Mouse (Mus musculus) limb, embryonic 13.5 days (tissue): ENCODE measurements around the gene Faim2. TPM values are rescaled to one million over a fixed set of nuclear protein-coding genes. Genes with fewer than 3 reads are reported as not detected.

Experiments used
- ATAC-seq: fragments of 200-750 bp; cut with Nextera tagmentation; 2 replicates; pipeline ENCODE4 v1.8.0; 2017; ENCODE audit warnings: low read depth, moderate number of reproducible peaks, moderate TSS enrichment; ENCODE audit not compliant: low FRiP score
- H3K27ac ChIP-seq: fragments of 300-500 bp; sonication (generic); 2 replicates; pipeline ENCODE4 v1.5.1; 2015; ENCODE audit warnings: inconsistent platforms, mild to moderate bottlenecking, moderate library complexity
- H3K27me3 ChIP-seq: fragments of 300-500 bp; sonication (generic); 2 replicates; pipeline ENCODE4 v1.6.1; 2015; ENCODE audit warnings: mild to moderate bottlenecking, inconsistent platforms
- H3K36me3 ChIP-seq: fragments of 300-500 bp; sonication (generic); 2 replicates; pipeline ENCODE4 v1.6.1; 2015; ENCODE audit warnings: inconsistent platforms, mild to moderate bottlenecking, moderate library complexity
- H3K4me1 ChIP-seq: fragments of 300-500 bp; sonication (generic); 2 replicates; pipeline ENCODE4 v1.6.1; 2015; ENCODE audit warnings: inconsistent platforms
- H3K4me2 ChIP-seq: fragments of 300-500 bp; sonication (generic); replicated peaks from 2 replicates; pipeline ENCODE4 v1.6.1; 2015; ENCODE audit warnings: inconsistent platforms, mild to moderate bottlenecking, moderate library complexity
- H3K4me3 ChIP-seq: fragments of 300-500 bp; sonication (generic); 2 replicates; pipeline ENCODE4 v1.5.1; 2015; ENCODE audit warnings: moderate library complexity, mild to moderate bottlenecking, inconsistent platforms
- H3K9ac ChIP-seq: fragments of 300-500 bp; sonication (generic); 2 replicates; pipeline ENCODE4 v1.6.1; 2015; ENCODE audit warnings: mild to moderate bottlenecking, inconsistent platforms
- H3K9me3 ChIP-seq: fragments of 300-500 bp; sonication (generic); 2 replicates; pipeline ENCODE4 v1.6.1; 2016; ENCODE audit warnings: inconsistent platforms
- WGBS: fragments of 180-500 bp; shearing (Covaris S2); methylation state at CpG from one replicate; pipeline ENCODE4 v1.1.7; 2015; 5-methylcytosine and 5-hydroxymethylcytosine counted together
- polyA plus RNA-seq: library from polyadenylated mRNA; unstranded; fragments of >200 nt; fragmentation: Nextera tagmentation; extraction: Ambion mirVana; gene quantifications from 2 replicates; pipeline ENCODE4 v1.2.1, GENCODE M21; 2015

Gene Faim2
- polyA plus RNA-seq, result 0.34 and 0.37 TPM in 2 replicates

DNA sequence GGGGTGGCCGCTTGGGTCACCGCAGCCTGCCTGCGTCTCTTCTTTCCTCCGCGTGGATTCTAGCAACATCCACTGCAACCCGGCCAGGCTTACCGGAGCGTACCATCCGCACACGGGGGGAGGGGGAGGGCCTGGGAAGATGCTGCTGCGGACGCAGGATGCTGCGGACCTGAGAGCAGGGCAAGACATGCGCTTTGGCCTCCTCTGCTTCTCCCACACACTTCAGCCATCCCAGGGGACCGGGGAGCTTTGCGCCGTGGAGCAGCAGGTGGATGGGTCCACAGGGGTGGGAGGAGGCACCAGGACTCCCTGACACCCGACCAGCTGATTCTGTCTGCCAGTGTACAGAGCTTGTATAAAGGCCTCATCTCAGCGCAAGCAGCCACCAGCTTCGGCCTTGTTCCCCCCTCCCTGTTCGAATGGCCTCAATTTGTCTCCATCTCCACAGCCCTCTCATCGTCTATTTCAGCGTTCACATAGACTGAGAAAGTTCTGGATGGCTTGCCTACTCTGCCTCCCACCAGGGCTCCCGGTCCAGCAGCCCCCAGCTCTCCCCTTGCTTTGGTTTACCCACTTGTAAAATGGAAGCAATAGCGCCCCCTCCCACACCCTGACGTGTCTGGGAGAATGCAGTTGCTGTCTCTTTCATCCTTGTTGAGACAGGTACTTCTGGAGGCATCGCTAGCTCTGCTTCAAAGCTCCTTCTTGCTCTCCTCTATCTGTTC lies at the start of gene Faim2:
Faim2 (minus strand) TSS at position 537 of the 725 bp plus-strand sequence.
- Histone ChIP-seq H3K27ac (no peak within 1 kb of the TSS), H3K27me3 (peaks cover 44% of the 10 kb centered on the region), H3K4me3 (no peak within 1 kb of the TSS), H3K4me1 (peaks cover 19% of the 10 kb centered on the region), H3K36me3 (no peaks in the 10 kb centered on the region), H3K9me3 (no peaks in the 10 kb centered on the region), H3K4me2 (no peak within 1 kb of the TSS; the same call in 1 of the 2 replicates), H3K9ac (no peak within 1 kb of the TSS)
- 15% methylated on average over 22 of the region's 27 CpGs for WGBS
- no peak for ATAC-seq

- Histone ChIP-seq H3K27me3 (0 out of 2 replicates have a peak, but pooled peaks cover 3% of the 10 kb centered on the region), H3K9ac (no peak overlapping the region), H3K4me1 (0 out of 2 replicates have a peak, but pooled peaks cover 1% of the 10 kb centered on the region), H3K4me3 (no peak overlapping the region), H3K4me2 (no peak overlapping the region), H3K27ac (no peak overlapping the region), H3K9me3 (no peaks in the 10 kb centered on the region), H3K36me3 (no peaks in the 10 kb centered on the region)
- 79% methylated on average over 10 of the region's 10 CpGs for WGBS
- no peak for ATAC-seq
Observed at GRCm38 (mm10) chr15:99569123-99569522, 41.2 kb upstream of the Faim2 start.

DNA sequence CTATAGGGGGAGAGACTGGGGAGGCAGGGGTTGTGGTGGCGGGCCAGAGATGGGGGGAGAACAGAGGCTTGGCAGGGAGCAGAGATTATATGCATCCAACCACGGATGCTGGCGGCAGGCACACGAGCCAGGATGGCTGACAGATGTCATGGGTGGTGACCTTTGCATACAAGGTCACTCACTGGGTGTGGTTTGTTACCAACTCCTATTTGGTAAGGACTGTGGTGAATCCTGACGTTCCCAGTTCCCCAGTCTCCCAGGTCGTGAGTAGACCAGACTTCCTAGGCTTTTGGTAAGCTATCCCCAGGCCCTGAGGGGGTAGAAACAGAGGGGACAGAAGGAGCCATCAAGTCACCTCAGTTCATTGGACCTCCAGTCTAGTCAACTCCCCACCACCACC lies 40.7 kb upstream of the Faim2 start:
- H3K27me3 ChIP-seq, result 0 out of 2 replicates have a peak, but pooled peaks cover 3% of the 10 kb centered on the region
- 0 out of 2 replicates have a peak, but pooled peaks cover 4% of the 10 kb centered on the region for H3K4me1 ChIP-seq
- H3K9ac ChIP-seq, result no peak overlapping the region
- H3K9me3 ChIP-seq, result no peaks in the 10 kb centered on the region
- no peak for ATAC-seq
- H3K27ac ChIP-seq, result no peak overlapping the region
- H3K4me2 ChIP-seq, result no peak overlapping the region
- no peak overlapping the region for H3K4me3 ChIP-seq
- no peaks in the 10 kb centered on the region for H3K36me3 ChIP-seq
- WGBS, result 63% methylated on average over 6 of the region's 6 CpGs

GRCm38 (mm10) chr15:99567371-99567770 lies 39.4 kb upstream of the Faim2 start:
- H3K36me3 ChIP-seq, result no peaks in the 10 kb centered on the region
- 0 out of 2 replicates have a peak, but pooled peaks cover 3% of the 10 kb centered on the region for H3K27me3 ChIP-seq
- no peak overlapping the region for H3K27ac ChIP-seq
- H3K4me1 ChIP-seq, result 0 out of 2 replicates have a peak, but pooled peaks cover 4% of the 10 kb centered on the region
- WGBS, result 77% methylated on average over 4 of the region's 4 CpGs
- H3K9me3 ChIP-seq, result no peaks in the 10 kb centered on the region
- no peak overlapping the region for H3K4me2 ChIP-seq
- ATAC-seq, result no peak
- H3K9ac ChIP-seq, result no peak overlapping the region
- H3K4me3 ChIP-seq, result no peak overlapping the region

- WGBS, result 81% methylated on average over 10 of the region's 10 CpGs
- no peak for ATAC-seq
- Histone ChIP-seq H3K4me3 (no peak overlapping the region), H3K9ac (no peak overlapping the region), H3K36me3 (no peaks in the 10 kb centered on the region), H3K27ac (no peak overlapping the region), H3K4me2 (no peak overlapping the region), H3K4me1 (0 out of 2 replicates have a peak, but pooled peaks cover 4% of the 10 kb centered on the region), H3K27me3 (0 out of 2 replicates have a peak, but pooled peaks cover 5% of the 10 kb centered on the region), H3K9me3 (no peaks in the 10 kb centered on the region)
Observed at GRCm38 (mm10) chr15:99560246-99560645, 32.3 kb upstream of the Faim2 start.

GRCm38 (mm10) chr15:99558947-99559346 lies 31.0 kb upstream of the Faim2 start:
- Histone ChIP-seq H3K36me3 (no peaks in the 10 kb centered on the region), H3K27me3 (0 out of 2 replicates have a peak, but pooled peaks cover 5% of the 10 kb centered on the region), H3K9me3 (no peaks in the 10 kb centered on the region), H3K9ac (no peak overlapping the region), H3K4me2 (no peak overlapping the region), H3K4me3 (no peak overlapping the region), H3K27ac (no peak overlapping the region), H3K4me1 (peaks cover 11% of the 10 kb centered on the region; the same call in 1 of the 2 replicates)
- no peak for ATAC-seq
- 97% methylated on average over 1 of the region's 1 CpGs for WGBS

GRCm38 (mm10) chr15:99553767-99554166 lies 25.8 kb upstream of the Faim2 start:
- Histone ChIP-seq H3K9ac (no peak overlapping the region), H3K4me3 (no peak overlapping the region), H3K9me3 (no peaks in the 10 kb centered on the region), H3K27me3 (no peaks in the 10 kb centered on the region), H3K4me2 (no peak overlapping the region), H3K4me1 (peaks cover 14% of the 10 kb centered on the region; the same call in 1 of the 2 replicates), H3K27ac (no peak overlapping the region), H3K36me3 (no peaks in the 10 kb centered on the region)
- 22% methylated on average over 6 of the region's 6 CpGs for WGBS
- ATAC-seq, result peak; percentile 59

- WGBS, result 39% methylated on average over 2 of the region's 2 CpGs
- Histone ChIP-seq H3K9me3 (no peaks in the 10 kb centered on the region), H3K27ac (no peak overlapping the region), H3K36me3 (no peaks in the 10 kb centered on the region), H3K27me3 (peaks cover 6% of the 10 kb centered on the region; the same call in 1 of the 2 replicates), H3K4me3 (no peak overlapping the region), H3K9ac (no peak overlapping the region), H3K4me2 (no peak overlapping the region), H3K4me1 (peaks cover 30% of the 10 kb centered on the region)
- no peak for ATAC-seq
Observed at GRCm38 (mm10) chr15:99549901-99550300, 21.9 kb upstream of the Faim2 start.

GRCm38 (mm10) chr15:99547732-99548131 lies 19.8 kb upstream of the Faim2 start:
- peaks cover 19% of the 10 kb centered on the region for H3K27me3 ChIP-seq
- no peak overlapping the region for H3K4me2 ChIP-seq
- no peaks in the 10 kb centered on the region for H3K9me3 ChIP-seq
- no peak overlapping the region for H3K4me3 ChIP-seq
- no peak for ATAC-seq
- no peak overlapping the region for H3K9ac ChIP-seq
- 51% methylated on average over 6 of the region's 6 CpGs for WGBS
- no peaks in the 10 kb centered on the region for H3K36me3 ChIP-seq
- no peak overlapping the region for H3K27ac ChIP-seq
- H3K4me1 ChIP-seq, result peaks cover 17% of the 10 kb centered on the region

DNA sequence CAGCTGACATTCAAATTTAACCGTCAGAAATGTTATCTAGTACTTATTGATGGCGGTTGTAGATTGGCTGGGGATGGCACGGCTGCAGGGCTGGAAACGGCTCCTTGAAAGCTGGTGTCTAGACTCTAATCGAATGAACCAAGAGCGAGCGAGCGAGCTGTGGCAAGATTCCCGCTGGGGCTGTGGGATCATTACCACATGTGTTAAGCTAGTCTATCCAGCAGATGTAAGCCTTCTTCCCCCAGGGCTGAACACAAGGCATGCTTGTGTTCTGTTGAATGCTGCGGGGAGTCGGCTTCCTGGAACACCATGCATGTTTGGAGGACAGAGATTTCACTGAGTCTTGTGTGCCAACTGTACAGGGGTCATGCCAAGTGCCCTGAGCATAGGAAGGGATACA lies 18.6 kb upstream of the Faim2 start:
- Histone ChIP-seq H3K9me3 (no peaks in the 10 kb centered on the region), H3K27ac (0 out of 2 replicates have a peak overlapping the region, but pooled peaks have one; percentile 0), H3K4me2 (no peak overlapping the region), H3K4me1 (peaks cover 17% of the 10 kb centered on the region), H3K4me3 (no peak overlapping the region), H3K9ac (no peak overlapping the region), H3K36me3 (no peaks in the 10 kb centered on the region), H3K27me3 (peaks cover 20% of the 10 kb centered on the region)
- ATAC-seq, result peak; percentile 59; the same call in 1 of the 2 replicates
- WGBS, result 18% methylated on average over 11 of the region's 11 CpGs

DNA sequence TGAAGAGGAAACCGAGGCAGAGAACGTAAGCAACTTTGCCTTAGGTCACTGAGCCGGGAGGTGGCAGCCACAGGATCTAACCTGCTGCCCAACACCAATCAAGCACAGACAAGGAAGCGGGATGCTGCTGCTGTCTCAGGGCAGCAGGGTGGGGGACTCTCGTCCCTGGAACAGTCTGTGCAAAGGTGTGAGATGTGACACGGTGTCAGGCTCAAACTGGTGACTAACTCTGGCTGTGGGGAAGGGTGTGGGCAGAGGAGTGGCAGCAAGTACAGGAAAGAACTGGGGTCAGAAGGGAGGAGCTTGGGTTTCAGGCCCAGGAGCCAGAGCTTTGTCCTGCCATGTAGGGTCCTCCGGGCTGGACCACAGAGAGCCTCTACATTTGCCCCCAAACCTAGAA lies 16.1 kb upstream of the Faim2 start:
- WGBS, result 38% methylated on average over 7 of the region's 7 CpGs
- Histone ChIP-seq H3K36me3 (no peaks in the 10 kb centered on the region), H3K9ac (no peak overlapping the region), H3K4me2 (no peak overlapping the region), H3K9me3 (no peaks in the 10 kb centered on the region), H3K4me3 (no peak overlapping the region), H3K27me3 (peaks cover 27% of the 10 kb centered on the region), H3K27ac (no peak overlapping the region), H3K4me1 (peaks cover 17% of the 10 kb centered on the region)
- ATAC-seq, result no peak

DNA sequence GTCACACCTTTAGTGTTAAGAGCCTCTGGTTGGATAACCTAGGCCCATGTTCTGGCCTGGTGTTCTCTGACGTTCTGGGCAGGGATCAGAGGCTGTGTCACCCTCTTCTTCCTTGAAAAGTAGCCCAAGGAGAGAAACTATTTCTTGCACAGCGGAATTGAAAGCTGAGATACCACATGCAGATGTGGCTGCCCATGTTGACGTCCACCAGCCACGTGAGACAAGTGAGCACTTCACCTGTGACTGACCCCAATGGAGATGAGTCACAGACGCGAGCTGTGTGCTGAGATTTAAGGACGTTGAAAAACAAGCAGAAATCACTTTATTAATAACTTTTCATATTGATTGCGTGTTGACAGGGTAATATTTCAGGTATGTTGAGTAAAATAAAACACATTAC lies 11.9 kb upstream of the Faim2 start:
- H3K27me3 ChIP-seq, result peaks cover 26% of the 10 kb centered on the region
- no peaks in the 10 kb centered on the region for H3K36me3 ChIP-seq
- H3K9ac ChIP-seq, result no peak overlapping the region
- ATAC-seq, result no peak
- no peak overlapping the region for H3K27ac ChIP-seq
- H3K4me2 ChIP-seq, result no peak overlapping the region
- H3K4me1 ChIP-seq, result no peaks in the 10 kb centered on the region
- H3K9me3 ChIP-seq, result no peaks in the 10 kb centered on the region
- WGBS, result 67% methylated on average over 8 of the region's 8 CpGs
- no peak overlapping the region for H3K4me3 ChIP-seq
